Mouse (Mus musculus): ENCODE measurements around the gene Pmel. TPM values are rescaled to one million over a fixed set of nuclear protein-coding genes. Genes with fewer than 3 reads are reported as not detected.

The Pmel gene
- polyA plus RNA-seq, 1 experiment = 1.4 TPM

- H3K27me3 ChIP-seq (ENCODE audit: control insufficient read depth, insufficient read depth, low read length) = no peaks in the 10 kb centered on the region
- no peaks in the 10 kb centered on the region for H3K36me3 ChIP-seq (ENCODE audit: control insufficient read depth, insufficient read depth, low read length)
- H3K4me1 ChIP-seq (ENCODE audit: control insufficient read depth, insufficient read depth, insufficient read length, low read length) = no peaks in the 10 kb centered on the region
- H3K27ac ChIP-seq (ENCODE audit: insufficient read depth, low read depth, low read length) = no peak overlapping the region
- no peak for TF ChIP-seq POLR2A (IDR thresholded peaks at IDR 0.05; ENCODE audit: low read depth, low read length)
- TF ChIP-seq CTCF (IDR thresholded peaks at IDR 0.05; ENCODE audit: extremely low read depth, insufficient read length, insufficient replicate concordance, low read depth, low read length) = no peak
- H3K4me3 ChIP-seq (ENCODE audit: low read depth, low read length) = no peak overlapping the region
- 77% methylated on average over 3 of the region's 3 CpGs for WGBS
Observed at GRCm38 (mm10) chr10:128664808-128665207, 39.2 kb upstream of the Pmel start.

- no peak overlapping the region for H3K27ac ChIP-seq (ENCODE audit: insufficient read depth, low read depth, low read length)
- no peak overlapping the region for H3K4me3 ChIP-seq (ENCODE audit: low read depth, low read length)
- no peaks in the 10 kb centered on the region for H3K36me3 ChIP-seq (ENCODE audit: control insufficient read depth, insufficient read depth, low read length)
- H3K27me3 ChIP-seq (ENCODE audit: control insufficient read depth, insufficient read depth, low read length) = no peaks in the 10 kb centered on the region
- 69% methylated on average over 3 of the region's 3 CpGs for WGBS
- no peaks in the 10 kb centered on the region for H3K4me1 ChIP-seq (ENCODE audit: control insufficient read depth, insufficient read depth, insufficient read length, low read length)
- TF ChIP-seq POLR2A (IDR thresholded peaks at IDR 0.05; ENCODE audit: low read depth, low read length) = no peak
- no peak for TF ChIP-seq CTCF (IDR thresholded peaks at IDR 0.05; ENCODE audit: extremely low read depth, insufficient read length, insufficient replicate concordance, low read depth, low read length)
Observed at GRCm38 (mm10) chr10:128665307-128665706, 38.7 kb upstream of the Pmel start.

GRCm38 (mm10) chr10:128665806-128666205 is 38.2 kb upstream of the Pmel start:
- 94% methylated on average over 2 of the region's 2 CpGs for WGBS
- no peak overlapping the region for H3K27ac ChIP-seq (ENCODE audit: insufficient read depth, low read depth, low read length)
- H3K4me3 ChIP-seq (ENCODE audit: low read depth, low read length) = no peak overlapping the region
- H3K4me1 ChIP-seq (ENCODE audit: control insufficient read depth, insufficient read depth, insufficient read length, low read length) = no peaks in the 10 kb centered on the region
- no peaks in the 10 kb centered on the region for H3K27me3 ChIP-seq (ENCODE audit: control insufficient read depth, insufficient read depth, low read length)
- no peaks in the 10 kb centered on the region for H3K36me3 ChIP-seq (ENCODE audit: control insufficient read depth, insufficient read depth, low read length)
- TF ChIP-seq CTCF (IDR thresholded peaks at IDR 0.05; ENCODE audit: extremely low read depth, insufficient read length, insufficient replicate concordance, low read depth, low read length) = no peak
- TF ChIP-seq POLR2A (IDR thresholded peaks at IDR 0.05; ENCODE audit: low read depth, low read length) = no peak

- H3K27ac ChIP-seq (ENCODE audit: insufficient read depth, low read depth, low read length) = no peak overlapping the region
- no peaks in the 10 kb centered on the region for H3K27me3 ChIP-seq (ENCODE audit: control insufficient read depth, insufficient read depth, low read length)
Observed at GRCm38 (mm10) chr10:128668790-128669672, 35.0 kb upstream of the Pmel start.

GRCm38 (mm10) chr10:128671148-128671547 is 32.8 kb upstream of the Pmel start:
- H3K4me1 ChIP-seq (ENCODE audit: control insufficient read depth, insufficient read depth, insufficient read length, low read length) = peaks cover 3% of the 10 kb centered on the region; the same call in 1 of the 2 replicates
- H3K27me3 ChIP-seq (ENCODE audit: control insufficient read depth, insufficient read depth, low read length) = no peaks in the 10 kb centered on the region
- H3K27ac ChIP-seq (ENCODE audit: insufficient read depth, low read depth, low read length) = no peak overlapping the region
- no peak overlapping the region for H3K4me3 ChIP-seq (ENCODE audit: low read depth, low read length)
- 98% methylated on average over 9 of the region's 9 CpGs for WGBS
- H3K36me3 ChIP-seq (ENCODE audit: control insufficient read depth, insufficient read depth, low read length) = no peaks in the 10 kb centered on the region
- TF ChIP-seq POLR2A (IDR thresholded peaks at IDR 0.05; ENCODE audit: low read depth, low read length) (no peak), CTCF (IDR thresholded peaks at IDR 0.05; ENCODE audit: extremely low read depth, insufficient read length, insufficient replicate concordance, low read depth, low read length) (no peak)

More at GRCm38 (mm10) chr10:128668790-128669672, 35.0 kb upstream of the Pmel start:
- H3K4me3 ChIP-seq (ENCODE audit: low read depth, low read length) = peak overlapping the region; percentile 86
- no peaks in the 10 kb centered on the region for H3K36me3 ChIP-seq (ENCODE audit: control insufficient read depth, insufficient read depth, low read length)
- WGBS = 1% methylated on average over 42 of the region's 42 CpGs
- peaks cover 3% of the 10 kb centered on the region; the same call in 1 of the 2 replicates for H3K4me1 ChIP-seq (ENCODE audit: control insufficient read depth, insufficient read depth, insufficient read length, low read length)
- no peak for TF ChIP-seq CTCF (IDR thresholded peaks at IDR 0.05; ENCODE audit: extremely low read depth, insufficient read length, insufficient replicate concordance, low read depth, low read length)
- TF ChIP-seq POLR2A (IDR thresholded peaks at IDR 0.05; ENCODE audit: low read depth, low read length) = no peak

- Histone ChIP-seq H3K36me3 (ENCODE audit: control insufficient read depth, insufficient read depth, low read length) (peaks cover 1% of the 10 kb centered on the region; the same call in 1 of the 2 replicates), H3K27me3 (ENCODE audit: control insufficient read depth, insufficient read depth, low read length) (no peaks in the 10 kb centered on the region), H3K4me1 (ENCODE audit: control insufficient read depth, insufficient read depth, insufficient read length, low read length) (peaks cover 3% of the 10 kb centered on the region; the same call in 1 of the 2 replicates), H3K4me3 (ENCODE audit: low read depth, low read length) (peak within 1 kb of the TSS; percentile 69), H3K27ac (ENCODE audit: insufficient read depth, low read depth, low read length) (peak within 1 kb of the TSS; percentile 50)
- WGBS = under 1% methylated on average over 60 of the region's 60 CpGs
- peak; percentile 54 for TF ChIP-seq POLR2A (IDR thresholded peaks at IDR 0.05; ENCODE audit: low read depth, low read length)
- TF ChIP-seq CTCF (IDR thresholded peaks at IDR 0.05; ENCODE audit: extremely low read depth, insufficient read length, insufficient replicate concordance, low read depth, low read length) = peak; percentile 18; the same call in 1 of the 2 replicates
Observed at GRCm38 (mm10) chr10:128673763-128674468, 30.1 kb upstream of the Pmel start, which contains the start of gene Suox. TSS of gene Suox (minus strand) at chr10:128674073.
